Mouse (Mus musculus) liver, embryonic 14.5 days (tissue): ENCODE data around the gene Prlr. TPM values are rescaled to one million over a fixed set of nuclear protein-coding genes. Genes with fewer than 3 reads are reported as not detected.

Experiments used
- ATAC-seq: fragments of 200-750 bp; cut with Nextera tagmentation; 2 replicates; pipeline ENCODE4 v1.8.0; 2017; ENCODE audit warnings: moderate number of reproducible peaks, mild to moderate bottlenecking, moderate library complexity; ENCODE audit not compliant: insufficient read depth
- DNase-seq, 3 experiments: peaks; one replicate each; pipeline ENCODE4 v3.0.0-alpha.2; 2012 to 2013; ENCODE audit warnings: low read depth in 3 of 3, low spot score in 3 of 3
- H3K27ac ChIP-seq: fragments of 300-500 bp; sonication (generic); 2 replicates; pipeline ENCODE4 v1.5.1; 2014; ENCODE audit warnings: moderate library complexity, mild to moderate bottlenecking, control low read depth, inconsistent platforms
- H3K27me3 ChIP-seq: fragments of 300-500 bp; sonication (generic); 2 replicates; pipeline ENCODE4 v1.6.1; 2014; ENCODE audit warnings: mild to moderate bottlenecking, low read length, moderate library complexity; ENCODE audit not compliant: control insufficient read depth, insufficient read depth
- H3K36me3 ChIP-seq: fragments of 300-500 bp; sonication (generic); replicated peaks from 2 replicates; pipeline ENCODE4 v1.6.1; 2014; ENCODE audit warnings: low read depth; ENCODE audit not compliant: control insufficient read depth, insufficient read depth
- H3K4me1 ChIP-seq, 2 experiments: fragments of 200-500 bp in 1 of 2; fragments of 300-500 bp in 1 of 2; sonication (generic) in 1 of 2; replicated peaks; 2 replicates each; pipeline ENCODE4 v1.6.1; 2012 to 2014; ENCODE audit warnings: antibody characterized with exemption in 1 of 2, inconsistent platforms in 1 of 2, low read length in 1 of 2; ENCODE audit not compliant: control insufficient read depth in 2 of 2, insufficient read depth in 2 of 2
- H3K4me2 ChIP-seq: fragments of 300-500 bp; sonication (generic); 2 replicates; pipeline ENCODE4 v1.6.1; 2014; ENCODE audit warnings: low read depth, mild to moderate bottlenecking, control low read depth, moderate library complexity
- H3K4me3 ChIP-seq, 2 experiments: fragments of 200-500 bp in 1 of 2; fragments of 300-500 bp in 1 of 2; sonication (generic) in 1 of 2; 2 replicates each; pipeline ENCODE4 v1.5.1; 2012 to 2014; ENCODE audit warnings: low read depth in 2 of 2, low read length in 2 of 2, mild to moderate bottlenecking in 2 of 2, control low read depth in 1 of 2, inconsistent platforms in 1 of 2, moderate library complexity in 1 of 2; ENCODE audit not compliant: insufficient read depth in 1 of 2
- H3K9ac ChIP-seq: fragments of 300-500 bp; sonication (generic); replicated peaks from 2 replicates; pipeline ENCODE4 v1.6.1; 2014; ENCODE audit warnings: mild to moderate bottlenecking, control low read depth, moderate library complexity
- H3K9me3 ChIP-seq: fragments of 300-500 bp; sonication (generic); 2 replicates; pipeline ENCODE4 v1.6.1; 2016; ENCODE audit warnings: low read length, mixed read lengths; ENCODE audit not compliant: control insufficient read depth
- CTCF ChIP-seq: IDR thresholded peaks from 2 replicates; pipeline ENCODE4 v1.5.1; 2016; ENCODE audit warnings: antibody characterized with exemption, low read depth, control low read depth
- EP300 ChIP-seq: IDR thresholded peaks from 2 replicates; pipeline ENCODE4 v1.6.1; 2016; ENCODE audit warnings: antibody characterized with exemption, low read depth
- WGBS: fragments of 180-500 bp; shearing (Covaris S2); extraction: QIAGEN DNeasy Blood & Tissue Kit; methylation state at CpG from one replicate; pipeline ENCODE4 v1.1.7; 2014; ENCODE audit not compliant: insufficient replicate concordance; 5-methylcytosine and 5-hydroxymethylcytosine counted together
- polyA plus RNA-seq, 2 experiments: library from polyadenylated mRNA; depleted of rRNA in 1 of 2; stranded (reverse) in 1 of 2; unstranded in 1 of 2; fragments of >200 nt; fragmentation: Nextera tagmentation in 1 of 2; extraction: Ambion mirVana in 1 of 2; gene quantifications; 2 replicates each; pipeline versions ENCODE4 v1.2.1 to v1.2.3; 2012 to 2014

The Prlr gene
- polyA plus RNA-seq, 2 experiments, result under 0.01 to 0.04 TPM

DNA sequence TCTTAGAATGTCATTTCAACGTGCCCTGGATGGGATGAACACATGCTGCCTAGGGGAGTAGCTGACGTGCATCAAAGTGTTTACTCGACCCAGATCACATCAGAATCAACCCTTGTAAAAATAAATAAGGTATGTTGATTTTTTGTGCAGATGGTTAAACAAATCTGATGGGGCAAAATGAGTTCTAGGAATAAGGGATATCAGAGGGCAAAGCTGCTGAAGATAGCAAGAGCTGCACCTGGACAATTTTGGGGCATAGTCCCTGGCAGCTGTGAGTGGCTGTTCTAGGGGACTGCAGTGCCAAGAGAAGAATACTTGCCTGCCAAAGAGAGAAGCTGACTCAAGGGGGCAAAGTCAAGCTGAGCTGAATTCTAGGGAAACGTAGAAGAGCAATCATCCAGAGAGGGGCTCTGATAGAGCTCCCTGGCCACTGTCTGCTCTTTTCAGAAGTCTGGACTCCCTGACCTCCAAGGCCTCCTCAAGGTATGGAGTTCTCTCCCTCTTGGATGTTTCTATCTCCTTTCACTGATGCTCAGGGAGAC is 46.6 kb downstream of the Prlr start:
- no peak overlapping the region for H3K27ac ChIP-seq
- WGBS, result 51% methylated on average over 4 of the region's 4 CpGs
- H3K4me3 ChIP-seq, result no peak overlapping the region
- H3K4me1 ChIP-seq, result no peaks in the 10 kb centered on the region
- no peak for TF ChIP-seq EP300
- no peak for TF ChIP-seq CTCF
- no peak overlapping the region for H3K4me2 ChIP-seq
- H3K9ac ChIP-seq, result no peak overlapping the region
- DNase-seq (no peak), ATAC-seq (no peak)
- no peaks in the 10 kb centered on the region for H3K36me3 ChIP-seq
- no peaks in the 10 kb centered on the region for H3K27me3 ChIP-seq
- H3K9me3 ChIP-seq, result no peaks in the 10 kb centered on the region

DNA sequence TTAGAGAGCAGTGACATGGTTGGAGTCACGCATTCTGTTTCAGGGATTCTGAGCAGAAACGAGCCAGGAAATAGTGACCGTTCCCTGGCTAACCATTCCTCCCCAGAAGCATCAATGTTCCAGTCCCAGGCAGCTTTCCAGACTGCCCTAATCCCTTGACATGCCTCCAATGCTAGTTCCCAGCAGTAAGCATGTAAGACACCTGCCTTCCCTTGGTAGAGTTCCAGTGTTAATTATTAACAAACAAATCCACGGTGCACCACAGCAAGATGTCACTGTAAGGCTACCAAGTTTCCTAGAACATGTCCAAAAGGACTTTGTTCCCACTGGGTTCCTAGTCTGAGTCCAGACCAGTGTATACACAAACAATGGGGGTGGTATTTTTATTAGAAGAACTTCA is 48.7 kb downstream of the Prlr start:
- no peaks in the 10 kb centered on the region for H3K9me3 ChIP-seq
- no peak overlapping the region for H3K27ac ChIP-seq
- ATAC-seq (no peak), DNase-seq (no peak)
- no peak overlapping the region for H3K4me3 ChIP-seq
- H3K9ac ChIP-seq, result no peak overlapping the region
- H3K4me1 ChIP-seq, result no peaks in the 10 kb centered on the region
- H3K4me2 ChIP-seq, result no peak overlapping the region
- TF ChIP-seq EP300 (no peak), CTCF (no peak)
- no peaks in the 10 kb centered on the region for H3K27me3 ChIP-seq
- 62% methylated on average over 4 of the region's 4 CpGs for WGBS
- no peaks in the 10 kb centered on the region for H3K36me3 ChIP-seq

DNA sequence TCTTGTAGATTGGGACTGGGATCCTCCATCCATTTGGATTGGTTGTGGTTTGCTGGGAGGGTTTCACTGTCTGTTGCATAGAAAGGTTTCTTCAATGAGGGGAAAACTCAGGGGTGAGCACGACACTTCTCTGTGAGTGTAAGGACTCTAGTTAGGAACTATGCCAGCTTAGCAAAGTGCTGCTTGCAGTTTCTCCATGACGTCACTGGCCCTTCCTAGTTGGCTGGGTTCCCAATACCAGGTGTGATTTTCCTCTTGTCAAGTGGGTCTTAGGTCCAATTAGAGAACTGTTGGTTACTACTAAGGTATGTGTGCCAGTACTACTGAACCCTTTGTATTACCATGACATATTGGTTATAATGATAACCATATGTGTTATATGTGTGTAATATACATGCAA is 51.6 kb downstream of the Prlr start:
- Histone ChIP-seq H3K9me3 (no peaks in the 10 kb centered on the region), H3K27ac (no peak overlapping the region), H3K4me3 (no peak overlapping the region), H3K36me3 (no peaks in the 10 kb centered on the region), H3K27me3 (no peaks in the 10 kb centered on the region), H3K4me2 (no peak overlapping the region), H3K4me1 (no peaks in the 10 kb centered on the region), H3K9ac (no peak overlapping the region)
- DNase-seq (no peak), ATAC-seq (no peak)
- 69% methylated on average over 2 of the region's 2 CpGs for WGBS
- no peak for TF ChIP-seq CTCF
- TF ChIP-seq EP300, result no peak

DNA sequence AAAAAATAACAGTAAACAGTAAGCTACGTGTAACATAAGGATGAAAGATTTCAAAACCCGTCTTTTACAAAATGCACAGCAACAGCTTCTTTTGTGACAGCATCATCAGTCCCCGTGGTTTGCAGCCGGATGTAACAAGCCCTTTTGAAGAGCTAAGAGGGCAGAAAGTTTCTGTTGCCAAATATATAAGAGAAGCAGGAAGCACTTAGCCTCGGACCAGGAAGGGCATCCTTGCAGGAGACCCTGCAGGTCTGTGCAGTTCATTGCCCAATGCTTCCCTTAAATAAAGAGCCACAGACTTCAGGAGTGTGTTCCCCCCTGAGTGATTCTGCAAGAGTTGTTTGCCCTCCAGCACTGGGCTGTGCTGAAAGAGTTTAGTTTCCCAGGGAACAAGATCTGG is 58.9 kb downstream of the Prlr start:
- H3K27ac ChIP-seq, result no peak overlapping the region
- 36% methylated on average over 5 of the region's 5 CpGs for WGBS

DNA sequence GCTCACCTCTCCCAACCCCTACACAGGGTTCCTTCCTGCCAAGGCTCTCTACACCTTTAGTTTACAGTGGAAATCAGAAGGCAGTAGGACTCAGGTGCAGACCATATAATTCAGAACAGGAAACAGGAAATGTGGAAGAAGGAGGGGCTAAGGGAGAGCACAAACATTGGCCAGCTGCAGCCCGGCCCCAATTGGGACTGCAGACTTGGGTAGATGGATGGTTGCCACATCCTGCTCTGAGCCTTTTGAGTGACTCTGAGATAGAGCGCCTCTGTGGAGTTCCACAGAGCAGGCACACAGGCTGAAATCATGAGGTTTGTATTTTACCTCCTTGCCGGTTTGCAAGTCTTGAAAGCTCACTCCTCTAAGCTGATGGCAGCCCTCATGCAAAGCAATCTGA is 59.8 kb downstream of the Prlr start:
- no peaks in the 10 kb centered on the region for H3K27me3 ChIP-seq
- H3K9ac ChIP-seq, result no peak overlapping the region
- H3K9me3 ChIP-seq, result no peaks in the 10 kb centered on the region
- WGBS, result 45% methylated on average over 3 of the region's 3 CpGs
- H3K4me2 ChIP-seq, result no peak overlapping the region
- H3K36me3 ChIP-seq, result no peaks in the 10 kb centered on the region
- TF ChIP-seq CTCF, result no peak
- H3K27ac ChIP-seq, result no peak overlapping the region
- no peak overlapping the region for H3K4me3 ChIP-seq
- ATAC-seq, result no peak
- no peaks in the 10 kb centered on the region for H3K4me1 ChIP-seq
- no peak for DNase-seq

More for the DNA sequence above, 58.9 kb downstream of the Prlr start:
- Histone ChIP-seq H3K4me1 (no peaks in the 10 kb centered on the region), H3K4me3 (no peak overlapping the region), H3K36me3 (no peaks in the 10 kb centered on the region), H3K9me3 (no peaks in the 10 kb centered on the region), H3K4me2 (no peak overlapping the region), H3K27me3 (no peaks in the 10 kb centered on the region), H3K9ac (no peak overlapping the region)
- ATAC-seq (no peak), DNase-seq (no peak)
- TF ChIP-seq EP300 (no peak), CTCF (no peak)
